In genomic region chr12:85286941-85287340, GRCm38 (mm10) we compare ENCODE assay signal across 9 mouse cellular contexts. TPM values are rescaled to one million over a fixed set of nuclear protein-coding genes. Genes with fewer than 3 reads are reported as not detected.
A peak's percentile ranks its signal among the peaks of the same experiment; 100 is the strongest.
DNase-seq lines count a peak whose midpoint lies in the region; ATAC-seq lines count a peak whose summit lies in the region.
"Had no signal": no experiment of that assay in that cellular context is flagged by ENCODE, and none has a peak within 500 bp of the region (broad histone marks: within the 10 kb centered on the region; RNA-seq: fewer than 3 reads in every experiment).

No protein-coding gene starts in this region.

- no peak overlapping the region for H3K9ac ChIP-seq in midbrain, embryonic 11.5 days (ENCODE audit: low read length)
- H3K9ac ChIP-seq in midbrain, embryonic 15.5 days = no peak overlapping the region
- no peak overlapping the region for H3K9ac ChIP-seq in forebrain, embryonic 13.5 days

- no peak overlapping the region for H3K27ac ChIP-seq in midbrain, embryonic 11.5 days (ENCODE audit: low read depth, low read length)
- no peak overlapping the region for H3K27ac ChIP-seq in midbrain, embryonic 15.5 days
- no peak overlapping the region for H3K27ac ChIP-seq in forebrain, embryonic 13.5 days

- ATAC-seq in midbrain, embryonic 11.5 days (ENCODE audit: low FRiP score) = no peak
- ATAC-seq in midbrain, embryonic 15.5 days (replicated peaks) = no peak
- ATAC-seq in forebrain, embryonic 13.5 days = no peak
- ATAC-seq: forebrain, embryonic 14.5 days had no signal

- no peaks in the 10 kb centered on the region for H3K27me3 ChIP-seq in midbrain, embryonic 11.5 days (ENCODE audit: control insufficient read depth, insufficient read depth, low read length)
- H3K27me3 ChIP-seq in midbrain, embryonic 15.5 days (replicated peaks) = peaks cover 7% of the 10 kb centered on the region; the same call in 1 of the 2 replicates
- H3K27me3 ChIP-seq in forebrain, embryonic 13.5 days = no peaks in the 10 kb centered on the region

- no peaks in the 10 kb centered on the region for H3K36me3 ChIP-seq in midbrain, embryonic 11.5 days (ENCODE audit: control insufficient read depth, insufficient read depth, low read length)
- no peaks in the 10 kb centered on the region for H3K36me3 ChIP-seq in midbrain, embryonic 15.5 days (replicated peaks)
- H3K36me3 ChIP-seq in forebrain, embryonic 13.5 days (ENCODE audit: poor library complexity, severe bottlenecking) = no peaks in the 10 kb centered on the region

- H3K4me2 ChIP-seq in midbrain, embryonic 11.5 days = no peak overlapping the region
- H3K4me2 ChIP-seq in midbrain, embryonic 15.5 days = no peak overlapping the region
- no peak overlapping the region for H3K4me2 ChIP-seq in forebrain, embryonic 13.5 days

- no peaks in the 10 kb centered on the region for H3K9me3 ChIP-seq in midbrain, embryonic 11.5 days (ENCODE audit: control insufficient read depth, low read length)
- no peaks in the 10 kb centered on the region for H3K9me3 ChIP-seq in midbrain, embryonic 15.5 days
- H3K9me3 ChIP-seq in forebrain, embryonic 13.5 days (replicated peaks) = no peaks in the 10 kb centered on the region

- peaks cover 4% of the 10 kb centered on the region; the same call in 1 of the 2 replicates for H3K4me1 ChIP-seq in midbrain, embryonic 11.5 days (ENCODE audit: control insufficient read depth, insufficient read depth, low read length)
- H3K4me1 ChIP-seq in midbrain, embryonic 15.5 days = peaks cover 17% of the 10 kb centered on the region
- H3K4me1 ChIP-seq in forebrain, embryonic 13.5 days = peaks cover 13% of the 10 kb centered on the region

- peak; percentile 47 for DNase-seq in embryo, embryonic 10.5 days (ENCODE audit: low spot score)
- DNase-seq in embryo, embryonic 11 days = no peak
- DNase-seq in midbrain, embryonic 11.5 days (ENCODE audit: low spot score, missing footprints) = peak; percentile 69
- DNase-seq in induced T-regulatory cell, adult 2 months (ENCODE audit: low read depth) = peak; percentile 77
- DNase-seq in thymus, postnatal 14 days = peak; percentile 60
- DNase-seq in layer of hippocampus, adult 9-11 months = no peak

- WGBS in midbrain, embryonic 11.5 days = 44% methylated on average over 3 of the region's 5 CpGs
- WGBS in midbrain, embryonic 15.5 days = 19% methylated on average over 2 of the region's 5 CpGs
- WGBS in forebrain, embryonic 13.5 days = 45% methylated on average over 4 of the region's 5 CpGs

- H3K4me3 ChIP-seq in midbrain, embryonic 11.5 days (ENCODE audit: low read depth, low read length) = no peak overlapping the region
- no peak overlapping the region for H3K4me3 ChIP-seq in midbrain, embryonic 15.5 days
- no peak overlapping the region for H3K4me3 ChIP-seq in forebrain, embryonic 13.5 days

RNA-seq across cellular contexts. Expression of gene Acyp1, which starts 1.3 kb away (rescaled TPM):
- polyA plus RNA-seq in midbrain, embryonic 11.5 days (2014; fragmentation: Nextera tagmentation; extraction: Ambion mirVana) = 68.0 and 69.5 TPM in 2 replicates
- polyA plus RNA-seq in midbrain, embryonic 15.5 days (2015; fragmentation: Nextera tagmentation; extraction: Ambion mirVana) = 47.4 and 49.2 TPM in 2 replicates
- 69.2 and 75.7 TPM in 2 replicates for polyA plus RNA-seq in forebrain, embryonic 13.5 days (2015; fragmentation: Nextera tagmentation; extraction: Ambion mirVana)

RNA-seq across cellular contexts. Expression of gene Zc2hc1c, which starts 1.4 kb away (rescaled TPM):
- polyA plus RNA-seq in midbrain, embryonic 11.5 days (2014; fragmentation: Nextera tagmentation; extraction: Ambion mirVana) = 1.0 TPM in 2 replicates
- polyA plus RNA-seq in midbrain, embryonic 15.5 days (2015; fragmentation: Nextera tagmentation; extraction: Ambion mirVana) = 1.9 and 2.0 TPM in 2 replicates
- 1.0 and 1.4 TPM in 2 replicates for polyA plus RNA-seq in forebrain, embryonic 13.5 days (2015; fragmentation: Nextera tagmentation; extraction: Ambion mirVana)

RNA-seq across cellular contexts. Expression of gene Mlh3, which starts 16.5 kb away (rescaled TPM):
- 10.1 and 10.4 TPM in 2 replicates for polyA plus RNA-seq in midbrain, embryonic 11.5 days (2014; fragmentation: Nextera tagmentation; extraction: Ambion mirVana)
- polyA plus RNA-seq in midbrain, embryonic 15.5 days (2015; fragmentation: Nextera tagmentation; extraction: Ambion mirVana) = 8.1 and 9.5 TPM in 2 replicates
- 7.5 and 9.8 TPM in 2 replicates for polyA plus RNA-seq in forebrain, embryonic 13.5 days (2015; fragmentation: Nextera tagmentation; extraction: Ambion mirVana)

RNA-seq across cellular contexts. Expression of gene Nek9, which starts 52.2 kb away (rescaled TPM):
- polyA plus RNA-seq in midbrain, embryonic 11.5 days (2014; fragmentation: Nextera tagmentation; extraction: Ambion mirVana) = 10.4 and 10.6 TPM in 2 replicates
- polyA plus RNA-seq in midbrain, embryonic 15.5 days (2015; fragmentation: Nextera tagmentation; extraction: Ambion mirVana) = 11.1 and 11.7 TPM in 2 replicates
- 13.4 and 15.6 TPM in 2 replicates for polyA plus RNA-seq in forebrain, embryonic 13.5 days (2015; fragmentation: Nextera tagmentation; extraction: Ambion mirVana)

Comparison
In these comparisons a context has a peak if more than half of its experiments do, and no peak if none do; other contexts are left out.
1. DNase-seq: peak in embryo, embryonic 10.5 days (single experiment), midbrain, embryonic 11.5 days (single experiment), induced T-regulatory cell, adult 2 months (single experiment) and thymus, postnatal 14 days (single experiment); none in embryo, embryonic 11 days (single experiment) and layer of hippocampus, adult 9-11 months (single experiment).